Mouse (Mus musculus) ovary, postnatal 36 days (tissue): ENCODE results near the gene Gon7.

Experiments
- DNase-seq: peaks from one replicate; pipeline ENCODE4 v3.0.0; 2022; ENCODE audit warnings: low spot score, mixed read lengths

The Gon7 gene

DNA sequence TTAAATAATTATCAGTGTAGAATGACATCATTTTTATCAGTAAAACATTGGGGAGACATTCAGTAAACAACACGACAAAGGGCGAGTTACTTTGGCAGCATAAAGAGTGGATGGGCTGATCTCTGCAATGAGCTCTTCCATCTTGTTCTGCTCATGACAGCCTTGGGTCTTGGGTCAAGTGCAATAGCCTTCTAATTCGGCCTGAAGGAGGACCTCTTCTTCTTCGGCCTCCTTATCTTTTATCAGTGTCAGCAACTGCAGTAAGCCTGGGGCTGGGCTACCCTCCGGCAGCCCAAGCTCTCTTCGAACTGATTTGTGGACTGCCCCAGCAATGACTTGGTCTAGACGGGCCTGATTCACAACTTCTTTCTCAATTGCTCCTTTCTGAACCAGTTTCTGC lies 15.5 kb downstream of the Gon7 start:
- DNase-seq = no peak

DNA sequence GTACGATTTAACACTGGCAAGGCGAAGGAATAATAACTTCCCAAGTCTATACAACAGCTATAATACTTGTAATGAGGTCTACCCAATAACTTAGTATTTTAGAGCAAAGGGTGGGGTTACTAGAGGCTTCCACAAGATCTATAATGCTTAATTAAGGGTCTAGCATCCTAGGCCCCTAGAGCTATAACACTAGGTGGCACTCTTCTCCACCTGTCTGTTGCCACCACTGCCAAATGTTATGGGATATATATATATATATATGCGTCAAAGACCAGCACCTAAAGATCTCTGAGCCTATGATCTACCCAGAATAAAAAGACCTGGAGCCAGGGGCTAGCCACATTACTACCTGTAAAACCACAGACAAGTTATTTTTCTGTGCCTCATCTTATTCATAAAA lies 17.3 kb downstream of the Gon7 start:
- no peak for DNase-seq

DNA sequence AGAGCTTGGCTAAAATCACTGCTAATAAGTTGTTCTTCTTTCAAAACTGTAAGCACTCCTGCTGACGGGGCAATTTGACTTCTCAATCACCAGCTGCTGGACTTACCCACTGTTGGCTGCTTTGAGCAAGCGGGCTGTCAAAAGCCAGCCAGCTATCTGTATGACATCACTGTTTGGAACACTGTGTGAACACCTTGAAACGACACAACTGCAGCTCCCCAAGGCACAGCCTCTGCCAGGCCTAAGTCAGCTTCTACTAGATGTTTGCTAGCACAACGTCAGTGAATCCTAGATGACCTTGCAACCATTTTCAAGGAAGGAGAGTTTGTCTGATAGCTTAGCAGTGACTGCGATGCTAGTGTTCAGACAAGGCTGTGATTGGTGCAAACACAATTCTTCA lies 18.5 kb downstream of the Gon7 start:
- no peak for DNase-seq

DNA sequence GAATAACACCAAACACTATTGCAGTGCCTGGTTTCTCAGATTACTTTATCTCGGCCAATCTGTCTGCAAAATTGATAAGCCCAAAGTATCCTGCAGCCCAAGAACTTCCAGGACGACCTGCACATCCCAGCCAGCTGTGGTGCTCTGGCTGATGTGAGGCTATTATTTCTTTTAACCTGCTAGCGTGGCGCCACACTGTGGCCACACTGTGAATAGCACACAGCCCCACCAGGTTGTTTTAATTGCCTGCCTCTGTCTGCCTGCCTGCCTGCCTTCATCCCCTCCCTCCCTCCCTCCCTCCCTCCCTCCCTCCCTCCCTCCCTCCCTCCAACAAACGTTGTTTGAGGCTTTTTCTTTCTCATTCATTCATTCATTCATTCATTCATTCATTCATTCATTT lies 24.2 kb downstream of the Gon7 start:
- DNase-seq = peak; percentile 49

DNA sequence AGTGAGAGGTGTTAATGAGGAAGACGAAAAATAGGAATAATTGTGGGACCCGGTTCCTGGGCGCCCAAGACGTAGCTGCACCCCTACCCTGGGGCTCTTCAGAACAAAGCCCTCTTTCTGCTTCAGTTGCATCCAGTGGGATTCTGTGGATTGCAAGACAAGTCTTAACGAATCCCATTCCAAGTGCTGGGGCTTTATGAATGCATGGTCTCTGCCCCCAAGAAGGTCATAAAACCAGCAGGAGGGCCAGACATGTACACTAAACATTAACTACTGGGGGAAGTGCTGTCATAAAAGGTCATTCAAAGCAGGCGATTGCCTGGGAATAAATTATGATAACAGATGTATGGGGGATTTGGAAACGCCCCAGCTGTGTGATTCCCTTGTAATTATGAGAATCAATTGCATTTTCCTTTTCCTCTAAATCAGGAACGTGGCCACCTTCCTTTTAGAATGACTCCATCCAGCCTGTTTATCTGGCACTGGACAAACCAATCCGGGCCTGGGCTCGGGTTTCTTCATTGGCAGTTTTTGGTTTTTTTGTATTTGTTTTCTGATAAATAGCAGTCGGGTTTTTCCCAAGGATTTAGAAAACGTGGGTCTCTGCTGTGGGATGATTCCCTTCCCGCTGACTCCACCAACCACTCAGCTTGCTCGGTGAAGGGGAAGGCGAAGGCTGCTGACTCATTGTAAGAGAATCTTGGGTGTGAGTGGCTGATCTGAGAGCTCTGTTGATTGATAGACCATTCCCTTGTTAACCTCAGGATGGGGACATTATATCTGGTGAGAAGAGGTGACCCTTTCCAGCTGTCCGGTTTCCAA lies 26.6 kb downstream of the Gon7 start:
- no peak for DNase-seq

DNA sequence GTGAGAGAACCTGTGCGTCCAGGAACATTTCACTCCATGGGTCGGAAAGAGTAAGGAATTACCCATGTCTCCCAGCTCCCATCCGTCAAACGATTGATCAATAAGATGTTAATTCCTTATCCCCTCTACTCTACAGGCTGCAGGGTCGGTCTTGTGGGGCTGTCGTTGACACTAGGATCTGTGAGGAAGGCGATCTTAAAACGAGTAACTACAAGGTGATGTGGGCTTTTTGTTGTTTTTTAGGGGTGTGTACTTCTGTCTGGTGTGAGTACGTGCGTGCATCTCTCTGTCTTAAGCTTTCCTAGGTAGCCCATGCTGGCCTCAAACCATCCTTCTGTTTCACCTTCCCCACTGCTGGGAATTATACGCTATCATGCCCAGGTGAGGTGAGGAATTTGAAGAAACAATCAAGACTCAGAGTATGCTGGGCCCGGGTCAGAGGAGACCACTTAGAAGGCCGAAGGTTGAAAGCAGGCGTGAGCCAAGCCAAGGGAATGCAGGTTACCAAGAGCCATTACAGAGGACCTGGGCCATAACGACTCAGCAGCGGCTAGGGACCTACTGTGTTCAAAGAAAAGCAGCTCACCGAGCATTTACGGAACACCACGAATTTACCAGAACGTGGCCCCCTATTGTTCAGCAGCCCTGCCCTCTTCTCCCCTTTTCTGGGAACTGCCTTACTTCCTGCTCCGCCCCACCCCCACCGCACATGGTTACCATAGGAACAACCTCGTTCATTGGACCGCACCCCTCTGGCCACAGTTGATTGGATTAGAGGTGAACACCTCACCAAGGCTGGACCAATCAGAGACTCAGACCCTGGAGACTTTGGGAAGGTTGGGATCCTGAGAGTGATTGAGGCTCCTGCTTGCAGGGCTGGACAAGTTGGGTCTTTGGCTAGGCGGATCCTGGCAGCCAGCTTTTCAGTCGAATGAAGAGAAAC lies 27.5 kb downstream of the Gon7 start:
- DNase-seq = peak; percentile 67

DNA sequence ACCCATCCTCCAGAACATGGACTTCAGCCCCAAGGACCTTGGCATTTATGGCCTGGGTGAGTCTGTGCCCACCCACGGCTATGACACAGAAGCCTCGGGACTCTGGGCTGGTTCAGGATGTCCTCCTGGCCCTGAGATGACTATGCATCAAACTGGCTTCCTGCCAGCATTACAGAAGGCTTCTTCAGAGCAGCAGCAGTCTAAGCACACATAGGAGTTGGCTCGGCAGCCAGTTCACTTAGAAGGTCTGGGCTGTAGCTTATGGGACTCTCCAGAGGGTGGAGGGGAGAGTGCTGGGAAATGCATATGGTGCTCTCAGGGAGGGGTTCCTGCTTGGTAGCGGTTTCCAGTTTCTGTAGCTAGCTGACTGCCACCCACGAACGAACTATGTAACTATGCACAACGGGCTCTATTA lies 31.8 kb downstream of the Gon7 start:
- DNase-seq = no peak

DNA sequence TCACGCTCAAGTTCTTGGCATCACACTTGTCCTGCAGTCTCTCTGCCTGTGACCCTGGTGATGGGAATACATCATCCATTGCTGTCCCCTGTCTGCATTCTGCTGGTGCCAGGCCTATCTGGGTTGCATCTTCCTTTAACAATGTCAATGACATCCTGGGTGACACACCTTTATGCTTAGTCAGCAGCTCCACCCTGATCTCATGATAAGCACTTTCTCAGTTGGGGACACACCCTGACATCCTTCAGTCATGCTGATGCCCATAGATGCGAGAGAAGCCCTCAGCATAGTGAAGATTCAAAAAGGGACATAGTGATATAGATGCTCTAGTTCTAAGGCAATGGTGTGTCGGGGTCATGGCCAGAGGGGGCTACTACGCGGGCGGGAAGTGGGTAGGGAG lies 32.5 kb downstream of the Gon7 start:
- no peak for DNase-seq

DNA sequence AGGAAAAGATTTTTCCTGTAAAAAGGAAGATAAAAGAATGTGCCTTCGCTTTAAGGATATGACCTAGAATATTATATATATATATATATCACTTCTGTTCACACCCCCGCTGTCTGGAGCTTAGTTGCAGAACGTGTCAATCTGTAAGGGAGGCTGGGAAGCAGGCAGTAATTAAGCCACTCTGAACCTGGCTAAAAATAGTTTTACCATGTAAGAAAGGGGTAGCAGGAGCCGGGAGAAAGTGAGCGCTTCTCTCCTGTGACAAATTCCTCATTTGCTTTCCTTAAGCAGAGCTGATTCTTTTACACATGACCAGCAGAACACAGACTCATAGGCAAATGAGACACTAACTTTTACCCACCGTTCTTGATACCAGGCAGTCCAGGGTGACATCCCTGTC lies 33.7 kb downstream of the Gon7 start:
- no peak for DNase-seq

DNA sequence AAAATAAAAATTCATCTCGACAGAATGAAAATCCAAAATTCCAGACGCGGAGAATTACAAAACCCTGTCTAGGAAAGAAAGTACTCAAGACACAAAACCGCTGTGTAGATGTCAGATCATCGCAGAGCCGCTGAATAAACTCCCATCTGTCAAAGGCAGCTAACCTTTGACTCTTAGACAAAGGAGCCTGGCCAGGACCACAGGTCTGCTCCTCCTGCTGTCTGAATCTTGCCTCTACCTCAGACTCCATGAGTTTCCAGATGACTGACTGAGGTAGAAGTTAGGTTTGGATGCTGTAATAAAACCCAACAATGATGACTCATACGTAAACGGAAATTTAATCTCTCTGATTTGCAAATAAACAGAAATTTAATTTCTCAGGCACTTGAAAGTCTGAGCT lies 34.6 kb downstream of the Gon7 start:
- no peak for DNase-seq

DNA sequence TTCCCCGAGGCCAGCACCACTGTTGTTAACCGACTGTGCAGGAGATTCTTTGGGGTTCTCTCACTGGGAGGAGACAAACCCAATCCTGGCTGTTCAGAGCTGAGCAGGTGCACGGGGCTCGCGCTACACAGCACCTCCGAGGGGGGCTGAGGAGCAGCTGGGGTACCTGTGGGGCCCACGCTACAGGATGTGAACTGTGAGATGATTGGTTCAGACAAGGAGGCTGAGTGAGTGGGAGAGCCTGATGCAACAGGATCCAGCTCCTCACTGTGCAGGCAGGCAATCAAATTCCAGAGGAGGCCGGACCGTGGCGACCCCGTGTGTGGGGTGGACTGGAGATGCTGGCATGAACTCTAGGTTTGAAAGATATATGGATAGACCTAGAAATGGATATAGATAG lies 35.2 kb downstream of the Gon7 start:
- DNase-seq = no peak

DNA sequence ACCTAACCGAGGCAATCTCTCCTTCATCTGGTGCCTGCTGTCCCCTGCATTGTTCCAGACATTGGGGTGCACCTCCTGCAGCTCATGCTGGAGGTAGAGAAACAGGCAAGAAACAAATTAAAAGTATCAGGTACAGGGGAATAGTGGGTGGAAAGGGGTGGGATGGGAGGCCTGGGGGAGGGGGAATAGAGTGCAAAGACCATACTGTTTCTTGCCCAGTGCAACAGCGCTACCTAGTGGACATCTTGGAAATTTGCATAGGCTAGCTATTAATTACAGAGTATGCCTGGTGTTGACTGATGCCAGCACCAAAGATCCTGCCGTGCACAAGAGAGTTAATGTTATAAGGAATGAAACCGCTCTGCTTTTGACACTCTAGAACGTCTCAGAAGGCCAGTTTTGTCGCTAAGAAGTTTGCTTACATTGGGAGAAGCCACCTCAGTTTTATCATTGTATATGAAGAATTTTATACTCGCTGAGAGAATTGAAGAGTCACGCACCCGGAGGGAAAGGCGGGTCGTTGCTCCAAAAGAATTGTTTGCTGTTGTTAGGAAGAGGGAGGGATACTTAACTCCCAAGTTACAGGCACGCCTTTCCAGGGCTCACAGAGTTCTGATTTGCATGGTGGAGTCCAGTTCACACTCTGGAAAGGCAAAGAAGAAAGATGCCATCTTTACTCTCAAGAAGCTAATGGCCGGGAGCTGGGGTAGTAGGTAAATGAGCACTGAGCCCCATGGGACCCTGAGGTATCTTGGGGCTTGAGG lies 37.9 kb downstream of the Gon7 start:
- DNase-seq = no peak

DNA sequence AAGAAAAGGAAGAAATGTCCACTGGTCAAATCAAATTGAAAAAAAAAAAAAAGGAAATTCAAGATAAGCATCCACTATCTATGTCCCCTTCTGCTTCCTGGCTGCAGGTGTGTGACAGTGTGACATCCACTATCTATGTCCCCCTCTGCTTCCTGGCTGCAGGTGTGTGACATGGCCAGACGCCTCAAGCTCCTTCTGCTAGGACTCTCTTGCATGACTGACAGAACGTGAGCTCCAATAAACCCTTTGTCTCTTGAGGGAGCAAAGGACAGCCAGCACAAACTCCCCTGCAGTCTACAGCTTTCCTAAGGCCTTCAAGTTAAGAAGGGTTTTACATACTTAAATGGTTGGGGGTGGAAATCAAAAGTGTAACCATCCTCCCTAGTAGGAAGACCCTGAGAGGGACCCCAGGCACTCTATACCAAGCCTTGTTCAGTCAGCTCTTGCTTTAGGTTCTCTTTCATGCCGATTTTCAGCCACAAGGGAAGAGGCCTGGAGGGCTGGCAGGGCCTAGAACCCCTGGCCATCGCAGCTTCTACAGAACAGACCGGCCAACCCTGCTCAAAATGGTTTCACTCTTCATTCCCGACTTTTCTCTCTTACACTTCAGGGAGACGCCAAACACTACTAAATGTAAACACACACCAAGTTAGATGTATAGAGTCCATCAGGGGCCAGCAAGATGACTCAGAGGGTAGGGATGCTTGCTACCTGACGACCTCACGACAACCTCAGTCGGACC lies 42.8 kb downstream of the Gon7 start:
- DNase-seq = no peak

DNA sequence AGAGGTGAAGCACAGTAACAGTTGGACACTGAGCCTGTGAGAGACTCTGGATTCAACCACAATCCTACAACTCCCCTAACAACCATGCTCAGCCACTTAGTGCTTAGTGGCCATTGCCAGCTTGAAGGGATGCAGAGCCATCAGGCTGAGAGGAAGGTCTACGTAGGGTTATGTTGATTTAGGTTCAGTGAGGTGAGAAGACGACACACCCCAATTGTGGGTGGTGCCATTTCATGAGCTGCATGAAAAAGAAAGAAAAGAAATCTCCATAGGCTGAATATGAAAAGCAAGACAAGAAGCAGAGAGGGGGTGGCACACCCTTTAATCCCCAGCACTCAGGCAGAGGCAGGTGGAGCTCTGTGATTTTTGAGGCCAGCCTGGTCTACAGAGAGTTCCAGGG lies 43.5 kb downstream of the Gon7 start:
- no peak for DNase-seq

DNA sequence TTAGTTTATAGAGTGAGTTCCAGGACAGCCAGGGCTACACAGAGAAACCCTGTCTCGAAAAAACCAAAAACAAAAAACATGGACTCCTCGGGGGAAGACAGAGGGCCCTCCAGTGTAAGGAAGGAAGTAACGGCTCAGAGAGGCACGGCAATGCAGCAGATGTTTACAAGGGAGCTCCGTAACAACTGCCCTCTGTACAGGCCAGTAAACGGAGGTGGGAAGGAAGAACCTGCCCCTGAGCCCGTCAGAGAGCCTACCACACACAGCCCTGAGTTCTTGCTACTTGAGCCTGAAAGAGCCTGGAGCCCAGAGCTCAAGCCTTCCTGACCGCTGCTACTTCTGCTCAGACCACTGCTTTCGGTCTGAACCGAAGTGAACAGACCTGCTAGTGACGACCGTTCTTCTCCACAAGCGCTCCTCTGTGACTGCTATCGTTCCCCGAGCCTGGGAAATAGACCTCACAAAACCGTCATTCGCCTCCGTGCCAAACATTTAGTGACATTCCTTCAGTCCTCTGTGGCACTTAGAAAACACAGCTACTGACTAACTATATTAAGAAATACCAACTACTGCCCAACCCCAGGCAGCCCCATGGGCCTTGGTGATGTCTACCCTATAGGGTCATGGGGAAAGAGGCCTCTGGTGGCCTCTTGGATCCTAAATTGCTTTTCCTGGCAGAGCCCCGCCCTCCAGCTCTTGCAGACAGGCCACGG lies 44.3 kb downstream of the Gon7 start:
- no peak for DNase-seq

DNA sequence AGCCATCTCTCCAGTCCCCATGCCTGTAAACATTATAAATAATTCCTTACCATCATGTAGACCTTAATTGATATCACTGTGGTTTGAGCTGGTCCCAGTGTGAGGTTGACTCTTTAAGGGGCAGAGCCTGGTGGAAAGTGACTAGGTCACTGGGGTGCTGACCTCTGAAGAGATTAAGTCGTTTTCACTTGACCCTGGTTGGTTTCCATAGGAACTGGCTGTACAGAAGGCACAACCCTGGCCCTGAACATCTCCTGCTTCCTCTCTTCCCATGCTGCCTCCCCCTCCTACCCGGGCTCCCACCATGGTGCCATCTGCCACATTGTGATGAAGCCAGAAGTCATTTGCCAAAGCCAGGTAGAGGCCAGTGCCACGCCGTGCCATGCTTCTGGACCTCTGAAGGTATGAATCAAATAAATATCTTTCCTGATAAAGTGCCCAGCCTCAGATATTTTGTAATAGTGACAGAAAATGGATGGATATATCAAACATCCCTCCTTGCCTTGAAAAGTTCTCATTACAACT lies 46.7 kb downstream of the Gon7 start:
- no peak for DNase-seq

DNA sequence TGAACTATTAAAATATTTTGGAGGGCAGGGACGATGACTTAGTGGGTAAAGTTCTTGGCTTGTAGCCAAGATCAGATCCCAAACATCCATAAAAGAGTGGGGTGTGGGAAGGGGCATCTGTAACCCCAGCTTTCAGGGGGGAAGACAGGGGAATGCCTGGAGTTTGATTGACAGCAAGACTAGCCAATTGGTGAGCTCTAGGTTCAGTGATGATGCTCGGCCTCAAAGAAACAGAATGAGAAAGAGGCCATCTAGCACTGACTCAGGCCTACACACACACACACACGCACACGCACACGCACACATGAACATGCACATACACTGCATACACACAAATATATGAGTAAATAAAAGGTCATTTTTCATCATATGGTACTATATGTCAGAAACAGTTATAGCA lies 47.7 kb downstream of the Gon7 start:
- no peak for DNase-seq

DNA sequence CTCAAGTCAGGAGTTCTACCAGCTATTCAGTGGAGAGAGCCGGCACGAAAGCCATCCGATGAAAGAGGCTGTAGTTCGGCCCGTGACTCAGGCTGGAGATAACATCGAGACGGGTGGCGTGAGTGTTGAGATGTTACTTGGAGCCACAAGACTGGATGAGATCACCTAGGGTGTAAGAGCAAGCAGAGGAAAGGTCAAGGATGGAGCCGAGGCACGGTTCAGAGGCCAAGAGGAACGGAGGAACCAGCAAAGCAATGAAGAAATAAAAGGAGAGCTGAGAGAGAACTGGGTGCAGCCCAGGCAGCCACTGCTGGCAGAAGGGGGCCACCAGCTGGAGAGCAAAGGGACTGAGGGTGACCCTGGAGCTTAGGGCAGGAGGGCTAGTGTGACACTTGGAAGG lies 49.4 kb downstream of the Gon7 start:
- no peak for DNase-seq

DNA sequence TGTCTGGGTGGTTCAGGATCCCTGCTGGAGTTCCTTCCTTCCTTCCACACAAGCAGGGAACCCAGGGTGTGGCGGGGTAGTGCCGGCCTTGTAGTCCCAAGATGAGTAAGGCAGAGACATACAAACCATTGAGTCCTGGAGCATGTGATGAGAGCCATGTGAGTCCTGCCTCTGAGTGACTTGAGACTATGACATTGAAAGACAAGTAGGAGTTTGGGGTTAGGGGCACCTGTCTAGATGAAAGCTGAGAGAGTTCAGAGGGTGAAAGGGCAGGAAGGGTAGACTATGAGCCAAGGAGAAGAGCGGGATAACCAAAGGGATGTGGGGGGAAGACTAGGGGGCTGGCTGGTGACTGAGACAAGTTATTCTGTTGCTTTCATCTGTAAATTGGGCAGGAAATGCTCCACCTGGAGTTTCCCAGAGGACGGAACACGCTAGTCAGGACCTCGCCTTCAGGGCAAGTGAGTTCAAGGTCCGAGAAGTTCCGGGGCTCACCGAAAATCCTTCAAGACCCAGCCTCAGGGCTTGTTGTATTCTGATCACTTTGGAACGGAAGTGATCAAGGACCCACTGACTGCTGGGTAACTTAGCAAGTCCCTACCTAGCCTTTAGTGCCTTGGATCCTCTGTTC lies 50.7 kb downstream of the Gon7 start:
- DNase-seq = no peak

DNA sequence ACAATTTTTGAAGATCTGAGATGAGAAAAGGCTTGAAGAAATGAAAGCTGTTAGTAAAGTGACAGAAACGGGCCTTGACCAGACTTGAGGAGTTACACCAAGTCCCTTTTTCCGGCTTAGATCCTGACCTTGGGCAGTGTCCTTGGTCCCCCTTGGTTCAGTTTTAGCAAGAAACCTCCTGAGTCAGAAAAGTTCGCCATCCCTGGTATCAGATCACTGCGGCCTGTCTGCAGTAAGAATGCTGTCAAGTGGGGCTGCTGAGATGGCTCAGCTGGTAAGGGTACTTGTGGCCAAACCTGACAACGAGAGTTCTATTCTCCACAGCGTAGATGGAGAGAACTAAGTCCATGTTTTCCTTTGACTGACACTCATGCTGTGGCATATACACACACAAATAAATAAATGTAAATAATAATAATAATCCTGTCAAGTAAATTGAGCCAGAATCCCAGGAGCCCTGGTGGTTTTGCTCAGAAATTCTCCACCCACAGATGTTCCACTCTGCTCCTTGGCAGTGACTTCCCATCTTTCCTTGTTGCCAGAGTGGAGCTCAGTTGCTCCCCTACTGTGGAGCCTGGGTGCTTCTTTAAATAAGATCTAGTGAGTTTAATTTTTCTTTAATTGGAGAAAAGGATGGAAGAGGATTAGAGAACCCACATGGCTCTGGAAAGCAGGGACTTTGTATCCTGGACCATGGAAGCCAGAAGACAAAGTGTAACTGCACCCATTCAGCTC lies 51.5 kb downstream of the Gon7 start:
- DNase-seq = no peak
